Mouse (Mus musculus): Measurements from ENCODE around the gene Rpl10a. TPM values are rescaled to one million over a fixed set of nuclear protein-coding genes. Genes with fewer than 3 reads are reported as not detected.

The Rpl10a gene
- total and polyA plus RNA-seq, 3 experiments = 2,044 to 2,803 TPM; not detected in 1

DNA sequence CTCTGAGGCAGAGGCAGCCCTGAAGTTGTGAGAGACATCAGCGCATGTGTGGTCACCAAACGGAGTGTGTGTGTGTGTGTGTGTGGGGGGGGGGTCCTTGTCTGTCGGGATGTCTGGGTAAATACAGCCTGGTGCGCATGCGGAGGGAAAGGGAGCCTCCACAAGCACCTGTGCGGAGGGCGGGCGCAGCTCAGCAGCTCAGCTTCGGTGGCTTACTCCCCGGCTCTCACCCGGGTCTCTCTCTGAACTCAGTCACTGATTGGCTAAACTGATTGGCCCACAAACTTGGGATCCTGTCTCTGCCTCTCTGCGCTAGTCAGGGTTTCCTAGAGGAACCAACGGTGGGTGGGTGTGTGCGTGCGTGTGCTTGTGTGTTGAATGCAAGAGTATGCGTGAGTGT, 46.2 kb downstream of the Rpl10a start:
- TF ChIP-seq MAX (IDR thresholded peaks at IDR 0.05; ENCODE audit: low read length) = no peak
- no peak for TF ChIP-seq TCF12 (IDR thresholded peaks at IDR 0.05; ENCODE audit: low read depth, low read length)
- peak; percentile 69 for TF ChIP-seq NRF1 (IDR thresholded peaks at IDR 0.05; ENCODE audit: insufficient read depth, low read depth, low read length, poor library complexity, severe bottlenecking)
- no peak for TF ChIP-seq CTCF (IDR thresholded peaks at IDR 0.05 in 2 of 3, conservative IDR thresholded peaks at IDR 0.05 in 1 of 3; ENCODE audit: control insufficient read depth in 1 of 3, insufficient read depth in 1 of 3, low read depth in 2 of 3, low read length in 3 of 3, poor library complexity in 1 of 3, severe bottlenecking in 1 of 3)
- no peaks in the 10 kb centered on the region for H3K79me2 ChIP-seq (ENCODE audit: control insufficient read depth, insufficient read depth, low read length, poor library complexity)
- H3K36me3 ChIP-seq (ENCODE audit: control insufficient read depth in 1 of 2, insufficient read depth in 2 of 2, low read length in 2 of 2) = peaks cover 0 to 11% of the 10 kb centered on the region in 2 experiments; a peak in 2 of 4 replicates
- H3K27me3 ChIP-seq (ENCODE audit: control insufficient read depth in 1 of 2, insufficient read depth in 2 of 2, low read length in 2 of 2) = no peaks in the 10 kb centered on the region
- H3K4me1 ChIP-seq (ENCODE audit: control insufficient read depth in 1 of 2, insufficient read depth in 2 of 2, low read length in 2 of 2) = peaks cover 0 to 24% of the 10 kb centered on the region in 2 experiments; a peak in 3 of 4 replicates
- H3K9ac ChIP-seq (ENCODE audit: control insufficient read depth, low read depth, low read length, poor library complexity, severe bottlenecking) = peak overlapping the region; percentile 31
- no peaks in the 10 kb centered on the region for H3K9me3 ChIP-seq (replicated peaks; ENCODE audit: insufficient read depth, low read length)
- 0 out of 2 replicates have a peak overlapping the region, but pooled peaks have one; percentile 5 for H3K27ac ChIP-seq (ENCODE audit: control insufficient read depth, low read depth, low read length)
- DNase-seq (ENCODE audit: low read depth, low spot score) = peak; percentile 69
- peak overlapping the region; percentile 26 to 38 for H3K4me3 ChIP-seq (ENCODE audit: control insufficient read depth in 1 of 2, insufficient read depth in 1 of 2, low read depth in 2 of 2, low read length in 2 of 2)

DNA sequence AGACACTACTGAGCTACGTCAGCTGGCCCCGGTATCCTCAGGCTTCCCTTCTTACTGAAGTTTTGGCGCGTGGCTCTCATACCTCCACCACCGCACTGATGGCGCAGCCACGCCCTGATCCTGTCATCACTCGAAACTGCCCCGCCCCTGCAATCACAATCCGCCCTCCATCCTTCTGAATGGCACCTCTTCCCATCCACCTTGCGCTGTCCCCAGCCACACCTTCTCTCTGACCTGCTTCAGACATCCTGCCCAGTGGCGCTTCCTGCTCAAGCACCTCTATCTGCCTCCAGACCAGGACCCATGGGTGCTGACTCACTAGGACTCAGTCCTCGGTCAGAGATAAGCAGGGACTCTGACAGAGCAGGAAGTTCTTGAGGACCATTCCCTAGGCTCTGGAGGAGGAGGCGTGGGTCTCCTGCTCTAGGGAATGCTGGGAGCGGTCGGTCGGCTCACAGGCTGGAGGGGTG, 47.4 kb downstream of the Rpl10a start:
- H3K27me3 ChIP-seq (ENCODE audit: control insufficient read depth in 1 of 2, insufficient read depth in 2 of 2, low read length in 2 of 2) = no peaks in the 10 kb centered on the region
- H3K36me3 ChIP-seq (ENCODE audit: control insufficient read depth in 1 of 2, insufficient read depth in 2 of 2, low read length in 2 of 2) = peaks cover 0 to 11% of the 10 kb centered on the region in 2 experiments; a peak in 2 of 4 replicates
- peaks cover 0 to 24% of the 10 kb centered on the region in 2 experiments; a peak in 3 of 4 replicates for H3K4me1 ChIP-seq (ENCODE audit: control insufficient read depth in 1 of 2, insufficient read depth in 2 of 2, low read length in 2 of 2)
- DNase-seq (ENCODE audit: low read depth, low spot score) = peak; percentile 81
- H3K27ac ChIP-seq (ENCODE audit: control insufficient read depth, low read depth, low read length) = no peak overlapping the region
- no peaks in the 10 kb centered on the region for H3K9me3 ChIP-seq (replicated peaks; ENCODE audit: insufficient read depth, low read length)
- peak overlapping the region in 1 of 2 experiments; percentile 27; a peak in 2 of 4 replicates for H3K4me3 ChIP-seq (ENCODE audit: control insufficient read depth in 1 of 2, insufficient read depth in 1 of 2, low read depth in 2 of 2, low read length in 2 of 2)
- no peak overlapping the region for H3K9ac ChIP-seq (ENCODE audit: control insufficient read depth, low read depth, low read length, poor library complexity, severe bottlenecking)
- H3K79me2 ChIP-seq (ENCODE audit: control insufficient read depth, insufficient read depth, low read length, poor library complexity) = no peaks in the 10 kb centered on the region
- no peak for TF ChIP-seq POLR2AphosphoS2 (IDR thresholded peaks at IDR 0.05; ENCODE audit: low read length)
- no peak for TF ChIP-seq SMC3 (IDR thresholded peaks at IDR 0.05; ENCODE audit: low read depth, low read length)
- peak; percentile 74 for TF ChIP-seq GATA1 (IDR thresholded peaks at IDR 0.05; ENCODE audit: low read depth, low read length)
- TF ChIP-seq NRF1 (IDR thresholded peaks at IDR 0.05; ENCODE audit: insufficient read depth, low read depth, low read length, poor library complexity, severe bottlenecking) = no peak
- TF ChIP-seq RAD21 (IDR thresholded peaks at IDR 0.05; ENCODE audit: low read depth, low read length) = no peak
- no peak for TF ChIP-seq USF2 (IDR thresholded peaks at IDR 0.05; ENCODE audit: borderline replicate concordance in 1 of 2, insufficient read depth in 1 of 2, low read depth in 1 of 2, low read length in 2 of 2)
- TF ChIP-seq SIN3A (IDR thresholded peaks at IDR 0.05; ENCODE audit: low read length) = no peak
- peak; percentile 47 for TF ChIP-seq TAL1 (IDR thresholded peaks at IDR 0.05; ENCODE audit: low read length)
- TF ChIP-seq MYC (IDR thresholded peaks at IDR 0.05; ENCODE audit: low read depth, low read length) = no peak; the same call in 1 of the 2 replicates
- no peak for TF ChIP-seq HCFC1 (IDR thresholded peaks at IDR 0.05; ENCODE audit: low read depth, low read length)
- no peak for TF ChIP-seq JUND (IDR thresholded peaks at IDR 0.05; ENCODE audit: low read depth, low read length)
- TF ChIP-seq CHD1 (IDR thresholded peaks at IDR 0.05; ENCODE audit: low read depth, low read length) = no peak
- no peak for TF ChIP-seq MYB (IDR thresholded peaks at IDR 0.05; ENCODE audit: low read depth, low read length)
- no peak for TF ChIP-seq ZKSCAN1 (IDR thresholded peaks at IDR 0.05; ENCODE audit: low read depth, low read length)
- no peak for TF ChIP-seq MXI1 (IDR thresholded peaks at IDR 0.05; ENCODE audit: low read depth, low read length)
- TF ChIP-seq POLR2A (IDR thresholded peaks at IDR 0.05; ENCODE audit: control insufficient read depth in 1 of 2, insufficient read depth in 1 of 2, low read depth in 1 of 2, low read length in 2 of 2, poor library complexity in 1 of 2) = no peak
- peak in 1 of 2 experiments; percentile 62; a peak in 3 of 4 replicates for TF ChIP-seq EP300 (IDR thresholded peaks at IDR 0.05; ENCODE audit: low read depth in 1 of 2, low read length in 2 of 2)
- no peak for TF ChIP-seq E2F4 (IDR thresholded peaks at IDR 0.05; ENCODE audit: borderline replicate concordance, low read depth, low read length)
- no peak for TF ChIP-seq KAT2A (conservative IDR thresholded peaks at IDR 0.05; ENCODE audit: low read depth, low read length)
- no peak for TF ChIP-seq TBP (IDR thresholded peaks at IDR 0.05; ENCODE audit: low read depth, low read length)
- no peak for TF ChIP-seq CHD2 (IDR thresholded peaks at IDR 0.05; ENCODE audit: low read length)
- TF ChIP-seq ZC3H11A (IDR thresholded peaks at IDR 0.05; ENCODE audit: low read depth, low read length) = no peak
- TF ChIP-seq MEF2A (IDR thresholded peaks at IDR 0.05; ENCODE audit: extremely low read depth, insufficient replicate concordance, low read depth, low read length, poor library complexity, severe bottlenecking) = no peak
- peak; percentile 36; the same call in 1 of the 2 replicates for TF ChIP-seq ETS1 (IDR thresholded peaks at IDR 0.05; ENCODE audit: low read depth, low read length)
- peak; percentile 20; the same call in 1 of the 2 replicates for TF ChIP-seq RCOR1 (IDR thresholded peaks at IDR 0.05; ENCODE audit: low read depth, low read length)
- no peak for TF ChIP-seq UBTF (IDR thresholded peaks at IDR 0.05; ENCODE audit: borderline replicate concordance, insufficient read depth, low read depth, low read length)
- no peak for TF ChIP-seq NELFE (IDR thresholded peaks at IDR 0.05; ENCODE audit: low read depth, low read length)
- TF ChIP-seq CTCF (IDR thresholded peaks at IDR 0.05 in 2 of 3, conservative IDR thresholded peaks at IDR 0.05 in 1 of 3; ENCODE audit: control insufficient read depth in 1 of 3, insufficient read depth in 1 of 3, low read depth in 2 of 3, low read length in 3 of 3, poor library complexity in 1 of 3, severe bottlenecking in 1 of 3) = no peak
- TF ChIP-seq TCF12 (IDR thresholded peaks at IDR 0.05; ENCODE audit: low read depth, low read length) = peak; percentile 21; the same call in 1 of the 2 replicates
